Mouse (Mus musculus): ENCODE measurements around the gene Lyzl4.

- TF ChIP-seq CTCF (IDR thresholded peaks at IDR 0.05; ENCODE audit: low read depth), result no peak
- TF ChIP-seq EP300 (IDR thresholded peaks at IDR 0.05; ENCODE audit: low read depth), result no peak
Observed at GRCm38 (mm10) chr9:121553643-121554042, 88.3 kb downstream of the Lyzl4 start.

Measured in liver, postnatal 0 days (tissue).